Mouse (Mus musculus) MEL (cell line): ENCODE results near the gene Trak1. TPM values are rescaled to one million over a fixed set of nuclear protein-coding genes. Genes with fewer than 3 reads are reported as not detected.
A peak's percentile ranks its signal among the peaks of the same experiment; 100 is the strongest.

Experiments used
- DNase-seq: peaks from one replicate; pipeline ENCODE4 v3.0.0; 2011; ENCODE audit warnings: low read depth, low spot score
- H3K27ac ChIP-seq: 2 replicates; pipeline ENCODE4 v1.5.1; 2012; ENCODE audit warnings: low read depth, mild to moderate bottlenecking, control low read depth, low read length, moderate library complexity; ENCODE audit not compliant: control insufficient read depth
- H3K27me3 ChIP-seq, 2 experiments: fragments of 150-350 bp in 1 of 2; sonication (generic) in 1 of 2; 2 replicates each; pipeline ENCODE4 v1.6.1; 2012; ENCODE audit warnings: low read length in 2 of 2, mild to moderate bottlenecking in 2 of 2, improper control_type of control experiment in 1 of 2, moderate library complexity in 1 of 2; ENCODE audit not compliant: insufficient read depth in 2 of 2, control insufficient read depth in 1 of 2
- H3K36me3 ChIP-seq, 2 experiments: 2 replicates each; pipeline ENCODE4 v1.6.1; 2012 to 2014; ENCODE audit warnings: low read length in 2 of 2, improper control_type of control experiment in 1 of 2, inconsistent platforms in 1 of 2, mild to moderate bottlenecking in 1 of 2; ENCODE audit not compliant: insufficient read depth in 2 of 2, control insufficient read depth in 1 of 2
- H3K4me1 ChIP-seq, 2 experiments: fragments of 150-350 bp in 1 of 2; sonication (generic) in 1 of 2; 2 replicates each; pipeline ENCODE4 v1.6.1; 2012; ENCODE audit warnings: low read length in 2 of 2, improper control_type of control experiment in 1 of 2, mild to moderate bottlenecking in 1 of 2; ENCODE audit not compliant: insufficient read depth in 2 of 2, control insufficient read depth in 1 of 2
- H3K4me3 ChIP-seq, 2 experiments: fragments of 150-350 bp in 1 of 2; sonication (generic) in 1 of 2; 2 replicates each; pipeline ENCODE4 v1.5.1; 2012; ENCODE audit warnings: low read depth in 2 of 2, low read length in 2 of 2, mild to moderate bottlenecking in 2 of 2, moderate library complexity in 2 of 2, control low read depth in 1 of 2, improper control_type of control experiment in 1 of 2; ENCODE audit not compliant: control insufficient read depth in 1 of 2, insufficient read depth in 1 of 2
- H3K79me2 ChIP-seq: 2 replicates; pipeline ENCODE4 v1.6.1; 2012; ENCODE audit warnings: mild to moderate bottlenecking, low read length, moderate library complexity; ENCODE audit not compliant: control insufficient read depth, poor library complexity, insufficient read depth
- H3K9ac ChIP-seq: 2 replicates; pipeline ENCODE4 v1.6.1; 2012; ENCODE audit warnings: low read depth, mild to moderate bottlenecking, control low read depth, low read length, moderate library complexity; ENCODE audit not compliant: control insufficient read depth, poor library complexity, severe bottlenecking
- H3K9me3 ChIP-seq: fragments of 150-350 bp; sonication (generic); replicated peaks from 2 replicates; pipeline ENCODE4 v1.6.1; 2012; ENCODE audit warnings: mild to moderate bottlenecking, low read length, improper control_type of control experiment, moderate library complexity; ENCODE audit not compliant: insufficient read depth
- BHLHE40 ChIP-seq: IDR thresholded peaks from 2 replicates; pipeline ENCODE4 v1.6.1; 2012; ENCODE audit warnings: low read depth, mild to moderate bottlenecking, inconsistent platforms, low read length, improper control_type of control experiment, borderline replicate concordance
- CHD1 ChIP-seq: IDR thresholded peaks from 2 replicates; pipeline ENCODE4 v1.6.1; 2012; ENCODE audit warnings: low read depth, mild to moderate bottlenecking, inconsistent platforms, low read length, improper control_type of control experiment
- CTCF ChIP-seq, 3 experiments: IDR thresholded peaks in 2 of 3; conservative IDR thresholded peaks in 1 of 3; 2 replicates each; pipeline ENCODE4 v1.5.1; 2011 to 2012; ENCODE audit warnings: low read length in 3 of 3, low read depth in 2 of 3, mild to moderate bottlenecking in 2 of 3, improper control_type of control experiment in 1 of 3, inconsistent platforms in 1 of 3, mixed read lengths in 1 of 3, moderate library complexity in 1 of 3; ENCODE audit not compliant: control insufficient read depth in 1 of 3, insufficient read depth in 1 of 3, poor library complexity in 1 of 3, severe bottlenecking in 1 of 3
- E2F4 ChIP-seq: IDR thresholded peaks from 2 replicates; pipeline ENCODE4 v1.6.1; 2011; ENCODE audit warnings: low read depth, low read length, improper control_type of control experiment, borderline replicate concordance
- EP300 ChIP-seq, 2 experiments: IDR thresholded peaks; 2 replicates each; pipeline ENCODE4 v1.6.1; 2011; ENCODE audit warnings: improper control_type of control experiment in 2 of 2, low read length in 2 of 2, low read depth in 1 of 2, mild to moderate bottlenecking in 1 of 2
- GABPA ChIP-seq: IDR thresholded peaks from 2 replicates; pipeline ENCODE4 v1.6.1; 2012; ENCODE audit warnings: low read depth, mild to moderate bottlenecking, inconsistent platforms, low read length, improper control_type of control experiment, moderate library complexity
- GATA1 ChIP-seq: IDR thresholded peaks from 2 replicates; pipeline ENCODE4 v1.6.1; 2011; ENCODE audit warnings: low read depth, low read length, improper control_type of control experiment
- HCFC1 ChIP-seq: IDR thresholded peaks from 2 replicates; pipeline ENCODE4 v1.6.1; 2012; ENCODE audit warnings: low read depth, mild to moderate bottlenecking, inconsistent platforms, low read length, improper control_type of control experiment, moderate library complexity
- KAT2A ChIP-seq: conservative IDR thresholded peaks from 2 replicates; pipeline ENCODE4 v1.6.1; 2012; ENCODE audit warnings: low read depth, low read length, improper control_type of control experiment, inconsistent platforms
- MAFK ChIP-seq: IDR thresholded peaks from 2 replicates; pipeline ENCODE4 v1.6.1; 2011; ENCODE audit warnings: low read depth, mild to moderate bottlenecking, low read length, improper control_type of control experiment, borderline replicate concordance
- MAZ ChIP-seq: IDR thresholded peaks from 2 replicates; pipeline ENCODE4 v1.6.1; 2012; ENCODE audit warnings: low read depth, mild to moderate bottlenecking, inconsistent platforms, low read length, improper control_type of control experiment
- MXI1 ChIP-seq: IDR thresholded peaks from 2 replicates; pipeline ENCODE4 v1.6.1; 2011; ENCODE audit warnings: mild to moderate bottlenecking, low read depth, low read length, improper control_type of control experiment
- MYB ChIP-seq: IDR thresholded peaks from 2 replicates; pipeline ENCODE4 v1.6.1; 2011; ENCODE audit warnings: mild to moderate bottlenecking, low read depth, low read length, improper control_type of control experiment
- NELFE ChIP-seq: IDR thresholded peaks from 2 replicates; pipeline ENCODE4 v1.6.1; 2011; ENCODE audit warnings: low read depth, low read length, improper control_type of control experiment
- POLR2A ChIP-seq, 2 experiments: IDR thresholded peaks; 2 replicates each; pipeline ENCODE4 v1.6.1; 2011 to 2012; ENCODE audit warnings: low read length in 2 of 2, mild to moderate bottlenecking in 2 of 2, control low read depth in 1 of 2, improper control_type of control experiment in 1 of 2, low read depth in 1 of 2, moderate library complexity in 1 of 2; ENCODE audit not compliant: control insufficient read depth in 1 of 2, insufficient read depth in 1 of 2, poor library complexity in 1 of 2
- POLR2AphosphoS2 ChIP-seq: IDR thresholded peaks from 2 replicates; pipeline ENCODE4 v1.6.1; 2011; ENCODE audit warnings: low read length, improper control_type of control experiment
- POLR2AphosphoS5 ChIP-seq: IDR thresholded peaks from 2 replicates; pipeline ENCODE4 v1.6.1; 2012; ENCODE audit warnings: low read depth, borderline replicate concordance, mild to moderate bottlenecking, inconsistent platforms, low read length, moderate library complexity, mixed read lengths
- RCOR1 ChIP-seq: IDR thresholded peaks from 2 replicates; pipeline ENCODE4 v1.6.1; 2012; ENCODE audit warnings: low read depth, mild to moderate bottlenecking, inconsistent platforms, low read length, improper control_type of control experiment
- SIN3A ChIP-seq: IDR thresholded peaks from 2 replicates; pipeline ENCODE4 v1.6.1; 2012; ENCODE audit warnings: low read length, improper control_type of control experiment, inconsistent platforms
- TAL1 ChIP-seq: IDR thresholded peaks from 2 replicates; pipeline ENCODE4 v1.6.1; 2012; ENCODE audit warnings: mild to moderate bottlenecking, inconsistent platforms, low read length, moderate library complexity, mixed read lengths
- TBP ChIP-seq: IDR thresholded peaks from 2 replicates; pipeline ENCODE4 v1.8.0; 2011; ENCODE audit warnings: low read depth, low read length, improper control_type of control experiment
- UBTF ChIP-seq: IDR thresholded peaks from 2 replicates; pipeline ENCODE4 v1.6.1; 2012; ENCODE audit warnings: low read depth, mild to moderate bottlenecking, inconsistent platforms, low read length, improper control_type of control experiment, moderate library complexity, borderline replicate concordance; ENCODE audit not compliant: insufficient read depth
- USF2 ChIP-seq, 2 experiments: IDR thresholded peaks; 2 replicates each; pipeline ENCODE4 v1.6.1; 2011 to 2012; ENCODE audit warnings: improper control_type of control experiment in 2 of 2, low read length in 2 of 2, borderline replicate concordance in 1 of 2, inconsistent platforms in 1 of 2, low read depth in 1 of 2, mild to moderate bottlenecking in 1 of 2; ENCODE audit not compliant: insufficient read depth in 1 of 2
- ZKSCAN1 ChIP-seq: IDR thresholded peaks from 2 replicates; pipeline ENCODE4 v1.6.1; 2012; ENCODE audit warnings: low read depth, mild to moderate bottlenecking, inconsistent platforms, low read length, improper control_type of control experiment, moderate library complexity
- ZMIZ1 ChIP-seq: IDR thresholded peaks from 2 replicates; pipeline ENCODE4 v1.6.1; 2012; ENCODE audit warnings: low read depth, mild to moderate bottlenecking, inconsistent platforms, low read length, improper control_type of control experiment, moderate library complexity
- ZNF384 ChIP-seq: IDR thresholded peaks from 2 replicates; pipeline ENCODE4 v1.6.1; 2012; ENCODE audit warnings: low read depth, mild to moderate bottlenecking, inconsistent platforms, low read length, improper control_type of control experiment
- polyA plus RNA-seq, 2 experiments: library from polyadenylated mRNA; stranded (reverse) in 1 of 2; unstranded in 1 of 2; fragments of >175 nt in 1 of 2; fragments of >200 nt in 1 of 2; gene quantifications; 2 replicates each; pipeline versions ENCODE4 v1.2.1 to v1.2.4; 2012; ENCODE audit warnings: low replicate concordance in 2 of 2, low read depth in 1 of 2; ENCODE audit not compliant: insufficient read length in 2 of 2, insufficient read depth in 1 of 2, missing spikeins in 1 of 2
- total RNA-seq: library from RNA; depleted of rRNA; stranded (reverse); fragments of 300-350 nt; gene quantifications from 2 replicates; pipeline ENCODE4 v1.2.3, GENCODE M21; 2012

Trak1 gene
- total and polyA plus RNA-seq, 3 experiments, result 16.2 to 35.5 TPM; not detected in 1

DNA sequence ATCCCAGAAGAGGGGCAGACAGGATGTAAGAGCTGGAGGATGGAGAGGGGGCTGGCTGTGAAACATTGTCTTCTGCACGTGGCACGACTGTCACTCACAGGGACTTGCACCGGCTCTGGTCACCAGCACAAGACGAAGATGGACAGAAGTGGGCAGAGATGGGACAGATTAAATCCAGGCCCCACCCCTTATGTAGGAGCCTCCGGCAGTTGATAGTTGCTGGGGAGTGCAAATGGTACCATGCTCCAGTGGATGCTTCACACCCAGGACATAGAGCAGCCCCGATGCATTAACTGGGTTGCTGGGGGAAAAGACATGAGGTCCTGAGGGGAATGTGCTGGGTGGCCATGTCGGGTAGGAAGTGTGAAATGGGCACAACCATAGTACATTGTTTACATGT, 2.1 kb upstream of the Trak1 start:
- H3K27ac ChIP-seq, result no peak overlapping the region
- H3K9ac ChIP-seq, result no peak overlapping the region
- TF ChIP-seq EP300 (IDR thresholded peaks at IDR 0.05; ENCODE audit: low read depth in 1 of 2, low read length in 2 of 2), result no peak
- TF ChIP-seq GABPA, result no peak
- no peak for TF ChIP-seq POLR2AphosphoS2
- no peak for TF ChIP-seq NELFE
- TF ChIP-seq RCOR1, result no peak
- TF ChIP-seq MAFK, result no peak
- no peak for TF ChIP-seq MYB
- TF ChIP-seq ZKSCAN1, result no peak
- TF ChIP-seq TAL1, result no peak
- TF ChIP-seq E2F4, result no peak
- no peak for TF ChIP-seq BHLHE40
- no peak for TF ChIP-seq USF2 (IDR thresholded peaks at IDR 0.05; ENCODE audit: borderline replicate concordance in 1 of 2, insufficient read depth in 1 of 2, low read depth in 1 of 2, low read length in 2 of 2)
- no peak for TF ChIP-seq HCFC1
- no peak for TF ChIP-seq CHD1
- TF ChIP-seq ZMIZ1, result no peak
- TF ChIP-seq TBP, result no peak
- TF ChIP-seq UBTF, result no peak
- no peak for TF ChIP-seq POLR2AphosphoS5
- no peak for TF ChIP-seq KAT2A
- H3K9me3 ChIP-seq, result no peaks in the 10 kb centered on the region
- peaks cover 0 to 2% of the 10 kb centered on the region in 2 experiments; a peak in 1 of 4 replicates for H3K27me3 ChIP-seq
- peaks cover 3 to 18% of the 10 kb centered on the region in 2 experiments for H3K4me1 ChIP-seq
- DNase-seq, result no peak
- no peak overlapping the region for H3K4me3 ChIP-seq
- H3K36me3 ChIP-seq, result peaks cover 0 to 11% of the 10 kb centered on the region in 2 experiments; a peak in 2 of 4 replicates
- peaks cover 19% of the 10 kb centered on the region for H3K79me2 ChIP-seq

- TF ChIP-seq USF2 (IDR thresholded peaks at IDR 0.05; ENCODE audit: borderline replicate concordance in 1 of 2, insufficient read depth in 1 of 2, low read depth in 1 of 2, low read length in 2 of 2), result no peak
- TF ChIP-seq POLR2A (IDR thresholded peaks at IDR 0.05; ENCODE audit: control insufficient read depth in 1 of 2, insufficient read depth in 1 of 2, low read depth in 1 of 2, low read length in 2 of 2, poor library complexity in 1 of 2), result no peak
- peak; percentile 57 for TF ChIP-seq ZNF384
- no peak for TF ChIP-seq CTCF (IDR thresholded peaks at IDR 0.05 in 2 of 3, conservative IDR thresholded peaks at IDR 0.05 in 1 of 3; ENCODE audit: control insufficient read depth in 1 of 3, insufficient read depth in 1 of 3, low read depth in 2 of 3, low read length in 3 of 3, poor library complexity in 1 of 3, severe bottlenecking in 1 of 3)
- TF ChIP-seq MAZ, result no peak
- 0 out of 2 replicates have a peak, but pooled peaks have one; percentile 36 for TF ChIP-seq MXI1
- no peak for TF ChIP-seq GATA1
- no peak for TF ChIP-seq BHLHE40
- peak; percentile 34; the same call in 1 of the 2 replicates for TF ChIP-seq SIN3A
- TF ChIP-seq, all 39 proteins: peak for 3
- H3K9ac ChIP-seq, result peak overlapping the region; percentile 90
- DNase-seq, result peak; percentile 71
Measured at GRCm38 (mm10) chr9:121298065-121298398, 730 bp downstream of the Trak1 start.

More at GRCm38 (mm10) chr9:121298065-121298398, 730 bp downstream of the Trak1 start:
- no peaks in the 10 kb centered on the region for H3K9me3 ChIP-seq
- H3K4me1 ChIP-seq, result peaks cover 3 to 18% of the 10 kb centered on the region in 2 experiments
- peaks cover 0 to 11% of the 10 kb centered on the region in 2 experiments; a peak in 2 of 4 replicates for H3K36me3 ChIP-seq
- peaks cover 34% of the 10 kb centered on the region for H3K79me2 ChIP-seq
- peak overlapping the region; percentile 42; the same call in 1 of the 2 replicates for H3K27ac ChIP-seq
- peak overlapping the region; percentile 93 for H3K4me3 ChIP-seq
- peaks cover 0 to 2% of the 10 kb centered on the region in 2 experiments; a peak in 1 of 4 replicates for H3K27me3 ChIP-seq
